Mouse (Mus musculus): ENCODE measurements around the gene Eif4e1b.
A peak's percentile ranks its signal among the peaks of the same experiment; 100 is the strongest.
"Not testable (repeated sequence)": the region's sequence is repeated elsewhere in the genome, so short reads cannot be mapped to it uniquely, and the experiment has no call there.

Eif4e1b gene

GRCm38 (mm10) chr13:54758756-54759470 is 24.9 kb upstream of the Eif4e1b start:
- ATAC-seq (ENCODE audit: insufficient number of reproducible peaks, low FRiP score, low TSS enrichment) = no peak

GRCm38 (mm10) chr13:54759496-54759895 is 24.3 kb upstream of the Eif4e1b start:
- ATAC-seq (ENCODE audit: insufficient number of reproducible peaks, low FRiP score, low TSS enrichment) = no peak

- ATAC-seq (ENCODE audit: insufficient number of reproducible peaks, low FRiP score, low TSS enrichment) = no peak
Measured at GRCm38 (mm10) chr13:54760164-54760795, 23.5 kb upstream of the Eif4e1b start.

GRCm38 (mm10) chr13:54760906-54761305 is 22.9 kb upstream of the Eif4e1b start:
- no peak for ATAC-seq (ENCODE audit: insufficient number of reproducible peaks, low FRiP score, low TSS enrichment)

- ATAC-seq (ENCODE audit: insufficient number of reproducible peaks, low FRiP score, low TSS enrichment) = peak; percentile 27; the same call in 1 of the 2 replicates
Measured at GRCm38 (mm10) chr13:54765281-54766191, 18.3 kb upstream of the Eif4e1b start.

- peak; percentile 70 for ATAC-seq (ENCODE audit: insufficient number of reproducible peaks, low FRiP score, low TSS enrichment)
Measured at GRCm38 (mm10) chr13:54766192-54766768, 17.5 kb upstream of the Eif4e1b start, which contains the start of gene Sncb. Gene Sncb (minus strand): TSS chr13:54766595.

DNA sequence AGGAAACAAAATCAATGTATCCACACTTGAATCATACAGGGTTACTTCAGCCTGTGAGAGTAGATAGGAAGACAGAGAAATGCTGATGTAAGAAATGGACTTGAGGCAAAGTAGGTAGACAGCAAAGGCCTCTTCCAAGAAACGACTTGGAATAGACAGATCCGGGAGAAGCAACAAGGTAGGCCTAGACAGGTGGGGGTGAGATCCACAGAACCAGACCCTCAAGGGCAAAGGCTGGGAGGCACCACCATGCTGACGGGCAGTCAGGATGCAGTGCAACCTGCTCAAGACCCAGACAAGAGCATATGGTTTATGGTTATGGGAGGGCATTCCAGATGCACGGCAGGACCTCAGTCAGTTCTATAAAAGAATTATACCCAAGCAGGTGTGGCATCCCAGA is 16.8 kb upstream of the Eif4e1b start:
- ATAC-seq (ENCODE audit: insufficient number of reproducible peaks, low FRiP score, low TSS enrichment) = no peak

DNA sequence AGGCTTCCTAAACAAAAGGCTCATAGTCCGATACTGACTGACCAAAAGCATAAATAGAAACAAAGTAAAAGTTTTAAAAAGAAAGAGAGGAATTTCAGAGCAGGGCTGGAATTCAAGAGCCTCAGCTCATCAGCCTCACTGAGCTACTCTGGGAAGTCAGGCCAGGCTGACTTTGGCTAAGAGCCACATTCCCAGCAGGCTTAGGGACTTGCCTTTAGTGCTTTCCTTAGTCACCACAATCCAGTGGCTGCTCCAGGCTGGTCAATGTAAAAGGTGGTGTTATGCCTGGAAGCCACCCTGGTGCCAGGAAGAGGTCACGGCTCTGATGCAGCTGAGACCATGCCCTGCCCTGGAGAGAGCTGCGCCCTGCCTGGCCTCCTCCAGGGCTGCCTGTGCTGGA is 3.2 kb upstream of the Eif4e1b start:
- ATAC-seq (ENCODE audit: insufficient number of reproducible peaks, low FRiP score, low TSS enrichment) = peak; percentile 74; the same call in 1 of the 2 replicates

DNA sequence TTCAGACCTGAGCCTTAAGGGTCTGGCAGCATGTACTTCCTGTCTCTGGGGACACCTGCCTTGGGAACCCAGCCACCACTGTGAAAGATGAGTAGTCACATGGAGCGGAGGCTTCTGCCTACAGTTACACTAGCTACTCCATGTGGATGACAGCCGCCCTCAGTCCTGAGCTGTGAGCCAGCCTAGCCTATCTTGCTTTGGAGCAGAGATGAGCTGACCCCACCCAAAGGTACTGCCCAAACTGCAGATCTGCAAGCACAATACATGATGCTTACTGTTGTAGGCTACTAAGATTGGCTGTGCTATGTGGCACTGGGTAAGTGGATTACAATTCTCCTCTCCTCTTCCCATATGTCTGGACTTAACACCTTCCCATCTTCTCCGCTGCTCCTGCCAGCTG is 2.7 kb upstream of the Eif4e1b start:
- ATAC-seq (ENCODE audit: insufficient number of reproducible peaks, low FRiP score, low TSS enrichment) = 0 out of 2 replicates have a peak, but pooled peaks have one; percentile 20

- ATAC-seq (ENCODE audit: insufficient number of reproducible peaks, low FRiP score, low TSS enrichment) = no peak
Measured at GRCm38 (mm10) chr13:54783235-54783634, 563 bp upstream of the Eif4e1b start.

- ATAC-seq (ENCODE audit: insufficient number of reproducible peaks, low FRiP score, low TSS enrichment) = not testable (repeated sequence)
Measured at GRCm38 (mm10) chr13:54787591-54787990, 3.8 kb downstream of the Eif4e1b start.

DNA sequence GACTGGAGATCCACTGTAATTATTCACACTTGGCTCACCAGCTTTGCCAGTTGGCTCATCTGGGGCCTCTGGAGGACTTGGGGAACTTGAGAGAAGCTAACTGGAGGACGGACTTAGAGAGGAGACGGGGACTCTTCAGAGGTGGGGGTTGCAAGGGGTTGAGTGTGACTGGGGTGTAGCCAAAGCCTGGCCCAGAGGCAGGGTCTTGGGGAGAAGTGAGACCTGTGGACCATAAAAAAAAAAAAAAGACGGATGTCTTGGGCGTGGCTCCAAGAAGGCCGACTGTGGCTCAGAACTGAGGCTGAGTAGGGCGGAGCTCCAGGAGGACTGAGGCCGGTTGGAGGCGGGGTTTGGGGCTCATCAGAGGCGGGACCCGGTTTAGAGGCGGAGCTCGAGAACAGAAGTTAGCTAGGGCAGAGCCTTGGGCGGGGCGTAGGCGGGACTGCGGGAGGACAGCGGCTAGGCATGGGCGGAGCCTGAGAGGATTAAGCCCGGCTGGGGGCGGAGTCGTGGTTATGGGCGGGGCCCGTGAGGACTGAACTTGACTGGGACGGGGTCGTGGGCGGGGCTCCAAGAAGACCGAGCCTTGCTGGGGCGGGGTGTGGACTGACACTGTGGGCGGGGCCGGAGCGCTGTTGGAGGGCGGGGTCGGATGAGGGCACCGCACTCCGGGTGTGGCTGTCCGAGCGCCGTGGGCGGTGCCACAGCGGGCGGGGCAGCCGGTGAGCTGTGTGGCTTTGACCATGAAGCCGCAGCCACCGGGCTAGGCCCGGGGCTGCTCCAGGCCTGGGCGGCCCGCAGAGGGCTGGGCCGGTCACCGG is 5.2 kb downstream of the Eif4e1b start, which contains the start of gene Tspan17:
TSS of gene Tspan17 (plus strand) at position 638 of the 821 bp plus-strand sequence.
- ATAC-seq (ENCODE audit: insufficient number of reproducible peaks, low FRiP score, low TSS enrichment) = peak; percentile 62

- peak; percentile 32; the same call in 1 of the 2 replicates for ATAC-seq (ENCODE audit: insufficient number of reproducible peaks, low FRiP score, low TSS enrichment)
Measured at GRCm38 (mm10) chr13:54789561-54790397, 6.0 kb downstream of the Eif4e1b start.

DNA sequence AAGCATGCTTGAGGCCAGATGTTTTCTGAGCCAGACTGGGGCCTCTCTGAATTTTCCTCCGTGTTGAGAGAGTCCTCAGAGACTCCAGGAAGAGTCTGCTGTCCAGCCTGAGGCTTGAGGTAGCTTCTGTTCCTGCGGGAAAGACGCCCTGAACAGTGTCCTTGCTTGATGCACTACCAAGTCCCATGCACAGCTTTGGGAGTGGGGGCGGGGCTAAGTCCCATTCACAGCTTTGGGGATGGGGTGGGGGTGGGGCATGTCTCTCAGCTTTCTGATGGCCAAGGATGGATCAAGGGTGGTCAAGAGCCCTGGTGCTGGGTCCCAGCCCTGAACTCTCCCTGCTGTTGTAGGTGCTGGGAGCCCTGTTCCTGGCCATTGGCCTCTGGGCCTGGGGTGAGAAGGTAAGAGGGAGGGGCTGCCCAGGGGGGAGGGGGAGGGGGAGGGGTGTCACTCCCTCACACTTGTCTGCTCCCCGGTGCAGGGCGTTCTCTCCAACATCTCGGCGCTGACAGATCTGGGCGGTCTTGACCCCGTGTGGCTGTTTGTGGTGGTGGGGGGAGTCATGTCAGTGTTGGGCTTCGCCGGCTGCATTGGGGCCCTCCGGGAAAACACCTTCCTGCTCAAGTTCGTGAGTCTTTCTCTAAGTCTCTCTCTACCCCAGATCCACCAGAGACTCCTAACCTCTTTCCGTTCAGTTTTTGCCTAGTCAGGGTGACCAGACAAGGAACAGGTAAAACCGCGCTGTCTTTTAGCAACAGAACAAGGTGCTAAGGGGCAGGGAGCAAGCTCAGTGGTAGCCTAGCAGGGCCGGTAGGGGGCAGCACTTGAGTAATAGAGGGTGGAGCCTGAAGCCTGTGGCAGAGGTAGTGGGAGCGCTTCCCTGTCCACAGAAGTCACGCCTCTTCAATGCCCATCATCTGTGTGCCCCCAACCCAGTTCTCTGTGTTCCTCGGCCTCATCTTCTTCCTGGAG is 8.7 kb downstream of the Eif4e1b start:
- ATAC-seq (ENCODE audit: insufficient number of reproducible peaks, low FRiP score, low TSS enrichment) = no peak

GRCm38 (mm10) chr13:54794002-54794577 is 10.3 kb downstream of the Eif4e1b start:
- no peak for ATAC-seq (ENCODE audit: insufficient number of reproducible peaks, low FRiP score, low TSS enrichment)

DNA sequence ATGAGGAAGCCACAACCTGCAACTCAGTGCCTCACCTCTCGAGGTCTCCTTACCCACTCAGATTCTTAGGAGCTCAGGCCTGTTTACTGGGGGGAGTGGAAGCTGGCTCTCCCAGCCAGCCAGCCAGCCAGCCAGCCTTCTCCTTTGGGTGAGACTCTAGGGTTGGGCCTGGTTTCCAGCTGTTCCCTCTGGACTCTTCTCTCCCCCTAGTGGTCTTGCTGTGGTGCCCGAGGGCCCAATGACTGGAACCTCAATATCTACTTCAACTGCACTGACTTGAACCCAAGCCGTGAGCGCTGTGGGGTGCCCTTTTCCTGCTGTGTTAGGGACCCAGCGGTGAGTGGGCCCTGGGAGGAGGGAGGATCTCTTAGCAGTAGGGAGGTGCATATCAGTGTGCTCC is 11.0 kb downstream of the Eif4e1b start:
- ATAC-seq (ENCODE audit: insufficient number of reproducible peaks, low FRiP score, low TSS enrichment) = no peak

- no peak for ATAC-seq (ENCODE audit: insufficient number of reproducible peaks, low FRiP score, low TSS enrichment)
Measured at GRCm38 (mm10) chr13:54797356-54797755, 13.6 kb downstream of the Eif4e1b start.
